Mouse (Mus musculus): Measurements from ENCODE around the gene Avpr1a. TPM values are rescaled to one million over a fixed set of nuclear protein-coding genes. Genes with fewer than 3 reads are reported as not detected.

The Avpr1a gene
- polyA plus RNA-seq, 1 experiment from 2014 or later: 0.90 TPM

- H3K4me2 ChIP-seq (replicated peaks): no peak overlapping the region
- H3K36me3 ChIP-seq: no peaks in the 10 kb centered on the region
- no peaks in the 10 kb centered on the region for H3K9me3 ChIP-seq (replicated peaks)
- WGBS: 50% methylated on average over 2 of the region's 2 CpGs
- peaks cover 8% of the 10 kb centered on the region; the same call in 1 of the 2 replicates for H3K4me1 ChIP-seq
- no peak for ATAC-seq (ENCODE audit: low FRiP score)
- H3K9ac ChIP-seq: no peak overlapping the region
- H3K4me3 ChIP-seq: no peak overlapping the region
- H3K27ac ChIP-seq: no peak overlapping the region
- no peaks in the 10 kb centered on the region for H3K27me3 ChIP-seq
These were observed 50.3 kb downstream of the Avpr1a start for GRCm38 (mm10) chr10:122498551-122498950.

- no peaks in the 10 kb centered on the region for H3K27me3 ChIP-seq
- no peak overlapping the region for H3K27ac ChIP-seq
- ATAC-seq (ENCODE audit: low FRiP score): no peak
- no peak overlapping the region for H3K9ac ChIP-seq
- no peaks in the 10 kb centered on the region for H3K9me3 ChIP-seq (replicated peaks)
- no peak overlapping the region for H3K4me2 ChIP-seq (replicated peaks)
- H3K36me3 ChIP-seq: no peaks in the 10 kb centered on the region
- 41% methylated on average over 6 of the region's 6 CpGs for WGBS
- H3K4me1 ChIP-seq: peaks cover 8% of the 10 kb centered on the region; the same call in 1 of the 2 replicates
- no peak overlapping the region for H3K4me3 ChIP-seq
These were observed 51.0 kb downstream of the Avpr1a start for GRCm38 (mm10) chr10:122499306-122499705.

Other genes starting within 250 kb of the Avpr1a start
- 11.8 and 12.9 TPM in 2 replicates for gene Ppm1h, start 230.3 kb downstream of the Avpr1a start, polyA plus RNA-seq (2016; fragmentation: Nextera tagmentation; extraction: Ambion mirVana)

Data from hindbrain, embryonic 12.5 days (tissue).